Mouse (Mus musculus) spleen, adult 2 months (tissue): ENCODE data around the gene Gm49325.

Source experiments
- CTCF ChIP-seq: fragments of 200-500 bp; IDR thresholded peaks from 2 replicates; pipeline ENCODE4 v1.5.1; 2011; ENCODE audit warnings: mild to moderate bottlenecking, inconsistent platforms; ENCODE audit not compliant: insufficient read depth, insufficient read length, insufficient replicate concordance; ENCODE audit errors: extremely low read depth
- POLR2A ChIP-seq: fragments of 200-500 bp; IDR thresholded peaks from 2 replicates; pipeline ENCODE4 v1.6.1; 2011; ENCODE audit warnings: low read depth, low read length, inconsistent platforms

DNA sequence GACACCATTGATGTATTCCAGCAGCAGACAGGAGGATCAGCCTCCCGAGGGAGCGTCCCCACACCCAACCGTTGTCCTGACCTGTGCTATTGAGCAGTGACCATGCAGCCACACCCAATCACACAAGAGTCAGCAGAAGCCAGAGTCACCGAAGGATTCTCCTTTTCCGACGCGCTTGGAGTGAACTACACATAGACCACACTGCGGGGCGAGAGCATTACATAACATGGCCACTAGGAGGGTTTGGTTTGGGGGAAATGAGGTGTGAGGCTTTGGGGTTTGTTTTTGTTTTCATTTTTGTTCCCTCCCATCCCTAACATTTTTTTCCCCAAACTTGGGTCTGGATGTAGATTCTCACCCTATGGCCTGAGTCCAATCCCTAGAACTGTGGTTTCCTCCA, 10.2 kb downstream of the Gm49325 start:
- TF ChIP-seq CTCF = no peak
- TF ChIP-seq POLR2A = no peak
